Comparison of ENCODE assay signal across 19 mouse cellular contexts in the genomic region with DNA sequence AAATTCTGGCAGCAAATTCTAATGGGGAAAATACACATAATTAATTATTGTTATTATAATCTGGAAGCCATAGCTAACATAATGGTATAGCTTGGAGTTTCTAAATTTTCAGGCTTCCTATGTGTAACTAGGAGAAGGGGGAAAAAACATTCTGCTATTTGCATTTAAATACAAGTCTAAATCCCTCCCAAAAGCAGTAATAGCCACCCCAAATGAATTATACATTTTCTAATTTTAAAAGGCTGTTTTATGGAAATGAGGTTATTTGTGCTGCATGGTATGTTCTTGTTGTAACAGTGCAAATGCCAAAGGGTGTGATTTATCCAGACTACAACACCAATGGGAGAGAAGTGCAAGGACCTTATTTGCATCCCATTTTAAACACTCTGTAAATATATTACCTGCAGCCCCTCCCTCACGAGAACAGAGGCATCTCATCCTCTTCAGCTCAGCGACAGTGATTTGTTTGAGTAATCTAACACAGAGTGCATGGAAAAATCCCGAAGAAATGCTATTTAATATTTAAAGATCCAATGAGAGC.
A peak's percentile ranks its signal among the peaks of the same experiment; 100 is the strongest.
DNase-seq lines count a peak whose midpoint lies in the region; ATAC-seq and TF ChIP-seq lines count a peak whose summit lies in the region.
"Had no signal": no experiment of that assay in that cellular context is flagged by ENCODE, and none has a peak within 500 bp of the region (broad histone marks: within the 10 kb centered on the region; RNA-seq: fewer than 3 reads in every experiment).

No protein-coding gene starts in this region.

- no peak overlapping the region for H3K4me2 ChIP-seq in forebrain, embryonic 13.5 days
- H3K4me2 ChIP-seq in forebrain, postnatal 0 days (ENCODE audit: low read depth) = no peak overlapping the region
- H3K4me2 ChIP-seq in midbrain, embryonic 11.5 days = no peak overlapping the region
- no peak overlapping the region for H3K4me2 ChIP-seq in neural tube, embryonic 13.5 days
- H3K4me2 ChIP-seq: limb, embryonic 13.5 days; liver, embryonic 15.5 days had no signal

- WGBS in forebrain, embryonic 13.5 days = 52% methylated on average over 3 of the region's 3 CpGs
- WGBS in forebrain, postnatal 0 days = 33% methylated on average over 3 of the region's 3 CpGs
- 58% methylated on average over 3 of the region's 3 CpGs for WGBS in midbrain, embryonic 11.5 days
- 38% methylated on average over 3 of the region's 3 CpGs for WGBS in neural tube, embryonic 13.5 days

- peak; percentile 15 for DNase-seq in forebrain, postnatal 0 days
- no peak for DNase-seq in midbrain, embryonic 11.5 days (ENCODE audit: low spot score, missing footprints)
- DNase-seq in kidney, postnatal 10 days = no peak
- no peak for DNase-seq in heart, adult 11 months
- no peak for DNase-seq in heart, postnatal 14 days
- DNase-seq: adrenal gland, postnatal 14 days; cerebellum, adult 9-11 months; heart, adult 18-20 months; kidney, adult 18-20 months; kidney, postnatal 36 days; lung, postnatal 10 days; thymus, adult 2 months had no signal

- no peak overlapping the region for H3K9ac ChIP-seq in forebrain, embryonic 13.5 days
- H3K9ac ChIP-seq in forebrain, postnatal 0 days = no peak overlapping the region
- no peak overlapping the region for H3K9ac ChIP-seq in midbrain, embryonic 11.5 days (ENCODE audit: low read length)
- H3K9ac ChIP-seq in neural tube, embryonic 13.5 days = no peak overlapping the region
- H3K9ac ChIP-seq: limb, embryonic 13.5 days; liver, embryonic 15.5 days had no signal

- peaks cover 11% of the 10 kb centered on the region for H3K4me1 ChIP-seq in forebrain, embryonic 13.5 days
- no peaks in the 10 kb centered on the region for H3K4me1 ChIP-seq in forebrain, postnatal 0 days (ENCODE audit: insufficient read depth)
- peaks cover 6% of the 10 kb centered on the region; the same call in 1 of the 2 replicates for H3K4me1 ChIP-seq in midbrain, embryonic 11.5 days (ENCODE audit: control insufficient read depth, insufficient read depth, low read length)
- peaks cover 14% of the 10 kb centered on the region; the same call in 1 of the 2 replicates for H3K4me1 ChIP-seq in neural tube, embryonic 13.5 days (replicated peaks)
- H3K4me1 ChIP-seq: limb, embryonic 13.5 days; liver, embryonic 15.5 days; megakaryocyte, embryonic 14.5 days had no signal

- TF ChIP-seq CTCF in forebrain, postnatal 0 days (IDR thresholded peaks at IDR 0.05; ENCODE audit: low read depth) = no peak

- peak overlapping the region; percentile 28 for H3K27ac ChIP-seq in forebrain, embryonic 13.5 days
- no peak overlapping the region for H3K27ac ChIP-seq in forebrain, postnatal 0 days (ENCODE audit: low read depth, low read length)
- H3K27ac ChIP-seq in midbrain, embryonic 11.5 days (ENCODE audit: low read depth, low read length) = peak overlapping the region; percentile 69; the same call in 1 of the 2 replicates
- H3K27ac ChIP-seq in neural tube, embryonic 13.5 days (replicated peaks) = no peak overlapping the region
- H3K27ac ChIP-seq: limb, embryonic 13.5 days; liver, embryonic 15.5 days had no signal

- H3K4me3 ChIP-seq in forebrain, embryonic 13.5 days = no peak overlapping the region
- no peak overlapping the region for H3K4me3 ChIP-seq in forebrain, postnatal 0 days (ENCODE audit: low read depth, low read length)
- no peak overlapping the region for H3K4me3 ChIP-seq in midbrain, embryonic 11.5 days (ENCODE audit: low read depth, low read length)
- no peak overlapping the region for H3K4me3 ChIP-seq in neural tube, embryonic 13.5 days
- H3K4me3 ChIP-seq: limb, embryonic 13.5 days; liver, embryonic 15.5 days; megakaryocyte, embryonic 14.5 days had no signal

- intact Hi-C loops in heart, postnatal 14 days (cut with DNase I) = no loop called here

- H3K36me3 ChIP-seq in forebrain, embryonic 13.5 days (ENCODE audit: poor library complexity, severe bottlenecking) = no peaks in the 10 kb centered on the region
- H3K36me3 ChIP-seq in forebrain, postnatal 0 days (ENCODE audit: insufficient read depth) = no peaks in the 10 kb centered on the region
- no peaks in the 10 kb centered on the region for H3K36me3 ChIP-seq in midbrain, embryonic 11.5 days (ENCODE audit: control insufficient read depth, insufficient read depth, low read length)
- H3K36me3 ChIP-seq in neural tube, embryonic 13.5 days = no peaks in the 10 kb centered on the region
- H3K36me3 ChIP-seq: limb, embryonic 13.5 days; liver, embryonic 15.5 days had no signal

- no peaks in the 10 kb centered on the region for H3K9me3 ChIP-seq in forebrain, embryonic 13.5 days (replicated peaks)
- no peaks in the 10 kb centered on the region for H3K9me3 ChIP-seq in forebrain, postnatal 0 days (ENCODE audit: low read length)
- H3K9me3 ChIP-seq in midbrain, embryonic 11.5 days (ENCODE audit: control insufficient read depth, low read length) = no peaks in the 10 kb centered on the region
- no peaks in the 10 kb centered on the region for H3K9me3 ChIP-seq in neural tube, embryonic 13.5 days
- H3K9me3 ChIP-seq: limb, embryonic 13.5 days; liver, embryonic 15.5 days; megakaryocyte, embryonic 14.5 days had no signal

- H3K27me3 ChIP-seq in forebrain, embryonic 13.5 days = no peaks in the 10 kb centered on the region
- no peaks in the 10 kb centered on the region for H3K27me3 ChIP-seq in forebrain, postnatal 0 days (ENCODE audit: insufficient read depth, low read length)
- H3K27me3 ChIP-seq in midbrain, embryonic 11.5 days (ENCODE audit: control insufficient read depth, insufficient read depth, low read length) = no peaks in the 10 kb centered on the region
- H3K27me3 ChIP-seq in neural tube, embryonic 13.5 days = no peaks in the 10 kb centered on the region
- H3K27me3 ChIP-seq: limb, embryonic 13.5 days; liver, embryonic 15.5 days; megakaryocyte, embryonic 14.5 days had no signal

- ATAC-seq in forebrain, embryonic 13.5 days = peak; percentile 91
- peak; percentile 25; the same call in 1 of the 2 replicates for ATAC-seq in forebrain, postnatal 0 days
- ATAC-seq in midbrain, embryonic 11.5 days (ENCODE audit: low FRiP score) = peak; percentile 87
- ATAC-seq in neural tube, embryonic 13.5 days (ENCODE audit: low read depth) = peak; percentile 53
- ATAC-seq: activated CD4-positive, CD25-positive, alpha-beta regulatory T cell, adult 4 months; Patski had no signal

Comparison
In these comparisons a context has a peak if more than half of its experiments do, and no peak if none do; other contexts are left out.
1. H3K27ac ChIP-seq: peak in forebrain, embryonic 13.5 days (single experiment) and midbrain, embryonic 11.5 days (single experiment); none in forebrain, postnatal 0 days (single experiment) and neural tube, embryonic 13.5 days (single experiment).
2. ATAC-seq: peak in every context shown above with its lines; median percentile 91 in forebrain, embryonic 13.5 days; 87 in midbrain, embryonic 11.5 days; 53 in neural tube, embryonic 13.5 days; 25 in forebrain, postnatal 0 days.